Mouse (Mus musculus): ENCODE measurements at regions not wholly inside any gene's neighbourhood (a gene's known extent, or its start where the extent isn't known, plus 50 kb on each side); places are given as distances from the start of the nearest gene placed in this dataset.

GRCm38 (mm10) chr4:9046436-9046835 lies 807.6 kb upstream of the Car8 start:
- in situ Hi-C loops (cut with MboI; ENCODE audit: low sequenced_read_pairs) = no loop called here

- in situ Hi-C loops (cut with MboI; ENCODE audit: low sequenced_read_pairs) = no loop called here
Observed at GRCm38 (mm10) chr4:9046030-9046429, 807.2 kb upstream of the Car8 start.

DNA sequence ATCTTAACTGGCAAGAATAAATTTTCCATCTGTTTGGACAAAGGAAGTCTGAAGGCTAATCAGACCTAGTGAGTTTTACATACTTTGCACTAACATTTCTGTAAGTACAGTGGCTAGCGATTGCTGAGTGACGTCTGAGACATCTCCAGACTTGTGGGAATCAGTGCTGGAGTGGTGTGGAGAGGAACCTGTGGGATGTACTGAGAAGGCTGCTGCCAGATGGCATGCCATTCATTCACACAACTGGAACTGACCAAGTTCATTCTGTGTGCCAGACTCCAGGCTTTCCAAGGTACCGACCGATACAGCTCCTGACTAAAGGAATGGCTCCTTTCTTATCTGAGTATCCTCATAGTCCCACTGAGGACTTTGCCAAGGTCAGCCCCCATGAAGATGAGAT lies 797.2 kb upstream of the Car8 start:
- in situ Hi-C loops (cut with MboI; ENCODE audit: low sequenced_read_pairs) = no loop called here

DNA sequence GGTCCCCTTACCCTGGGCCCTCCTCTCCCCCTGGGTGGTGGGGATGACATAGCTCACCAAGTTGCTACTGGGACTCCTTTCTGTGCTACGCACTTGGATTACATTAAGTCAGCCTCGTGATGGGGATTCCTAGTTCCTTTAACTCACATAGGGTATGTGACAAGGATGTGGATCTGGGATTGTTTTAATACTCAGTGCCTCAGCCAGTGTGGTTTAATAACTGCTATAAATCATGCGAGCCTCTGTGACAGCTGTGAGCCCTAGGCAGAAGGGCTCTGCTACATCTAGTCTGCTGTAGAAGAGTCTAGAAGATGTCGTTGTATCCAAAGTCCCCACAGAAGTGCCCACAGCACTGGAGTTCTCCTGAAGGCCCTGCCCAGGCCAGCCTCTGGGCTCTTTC lies 796.5 kb upstream of the Car8 start:
- in situ Hi-C loops (cut with MboI; ENCODE audit: low sequenced_read_pairs) = no loop called here

GRCm38 (mm10) chr4:9034280-9034679 lies 795.4 kb upstream of the Car8 start:
- in situ Hi-C loops (cut with MboI; ENCODE audit: low sequenced_read_pairs) = no loop called here

DNA sequence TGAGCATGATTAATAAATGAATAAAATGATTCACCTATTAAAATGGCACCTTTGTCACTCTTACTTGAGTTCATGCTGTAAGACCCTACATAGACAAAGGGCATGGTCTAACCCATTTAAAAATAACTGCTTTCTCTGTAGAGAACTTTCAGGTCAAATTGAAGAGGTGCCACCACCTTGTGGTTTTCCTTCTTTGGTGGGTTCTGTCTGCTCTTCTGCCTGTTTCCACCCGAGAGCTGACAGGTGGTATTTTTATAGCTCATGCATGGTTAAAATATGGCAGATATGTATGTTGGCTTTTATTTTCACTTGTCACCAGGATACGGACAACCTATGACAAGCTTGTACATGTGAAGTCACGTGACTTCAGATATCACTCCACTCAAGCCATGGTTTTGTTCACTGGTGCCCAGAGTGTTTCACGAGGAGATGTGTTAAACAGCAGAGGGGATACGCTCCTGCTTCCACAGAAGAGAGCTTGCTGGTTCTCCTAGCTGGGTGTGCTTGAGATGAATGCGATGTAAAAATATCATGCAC lies 794.3 kb upstream of the Car8 start:
- in situ Hi-C loops (cut with MboI; ENCODE audit: low sequenced_read_pairs) = no loop called here

GRCm38 (mm10) chr4:9031634-9032033 lies 792.8 kb upstream of the Car8 start:
- in situ Hi-C loops (cut with MboI; ENCODE audit: low sequenced_read_pairs) = no loop called here

DNA sequence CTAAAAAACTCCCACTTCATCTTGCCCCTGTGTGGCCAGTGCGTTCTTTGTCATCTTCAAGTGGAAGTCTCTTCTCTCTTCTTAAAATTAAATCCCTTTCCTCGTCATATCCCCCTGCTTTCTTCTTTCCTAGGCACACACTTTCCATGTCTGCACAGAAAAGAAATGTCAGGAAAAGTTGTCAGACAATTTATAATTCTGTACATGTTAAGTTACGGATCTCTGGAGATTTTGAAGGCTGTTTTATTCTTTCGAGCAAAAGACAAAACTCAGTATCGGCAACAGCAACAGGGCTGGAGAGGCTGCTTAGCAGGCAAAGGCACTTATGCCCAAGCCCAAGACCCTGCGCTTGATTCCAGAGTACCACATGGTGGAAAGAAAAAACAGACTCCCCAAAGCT lies 790.1 kb upstream of the Car8 start:
- in situ Hi-C loops (cut with MboI; ENCODE audit: low sequenced_read_pairs) = no loop called here

DNA sequence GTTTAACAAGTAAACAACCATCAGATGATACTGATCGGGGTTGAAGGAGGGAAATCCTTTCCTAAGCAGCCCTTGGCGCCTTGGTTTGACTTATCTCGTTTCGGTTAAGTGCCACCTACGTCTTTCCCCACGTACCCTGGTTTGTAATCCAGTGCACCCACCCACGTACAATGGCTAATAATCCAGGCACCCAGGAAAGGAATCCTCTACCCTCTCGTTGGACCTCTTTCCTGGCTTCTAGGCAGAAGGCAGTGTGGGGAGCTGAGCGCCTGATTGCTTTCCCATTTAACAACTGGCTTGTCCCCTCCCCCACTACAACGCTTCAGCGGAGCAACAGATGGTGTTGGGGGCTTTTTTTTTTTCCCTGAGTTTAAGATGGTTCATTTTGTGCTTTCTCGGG lies 789.6 kb upstream of the Car8 start:
- in situ Hi-C loops (cut with MboI; ENCODE audit: low sequenced_read_pairs) = no loop called here

GRCm38 (mm10) chr4:9027798-9028404 lies 789.1 kb upstream of the Car8 start:
- in situ Hi-C loops (cut with MboI; ENCODE audit: low sequenced_read_pairs) = no loop called here

DNA sequence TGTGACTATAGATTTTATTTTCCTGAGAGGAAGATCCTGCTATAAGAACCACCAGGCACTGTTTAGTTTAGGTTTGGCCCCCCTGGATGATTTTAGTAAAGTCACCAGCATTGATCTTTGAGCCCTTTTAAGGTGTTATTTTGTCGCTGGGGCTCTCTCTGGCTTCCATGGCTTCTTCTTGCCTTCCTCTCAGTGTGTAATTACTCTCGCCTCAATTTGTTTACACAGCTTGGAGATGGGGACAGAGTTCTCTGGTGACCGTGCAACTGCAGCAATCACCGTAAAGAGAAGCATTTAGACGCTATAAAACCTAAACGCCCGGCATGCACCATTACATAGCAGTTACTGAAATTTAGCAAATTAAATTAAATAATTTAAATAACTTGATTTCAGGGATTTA lies 788.5 kb upstream of the Car8 start:
- in situ Hi-C loops (cut with MboI; ENCODE audit: low sequenced_read_pairs) = no loop called here

DNA sequence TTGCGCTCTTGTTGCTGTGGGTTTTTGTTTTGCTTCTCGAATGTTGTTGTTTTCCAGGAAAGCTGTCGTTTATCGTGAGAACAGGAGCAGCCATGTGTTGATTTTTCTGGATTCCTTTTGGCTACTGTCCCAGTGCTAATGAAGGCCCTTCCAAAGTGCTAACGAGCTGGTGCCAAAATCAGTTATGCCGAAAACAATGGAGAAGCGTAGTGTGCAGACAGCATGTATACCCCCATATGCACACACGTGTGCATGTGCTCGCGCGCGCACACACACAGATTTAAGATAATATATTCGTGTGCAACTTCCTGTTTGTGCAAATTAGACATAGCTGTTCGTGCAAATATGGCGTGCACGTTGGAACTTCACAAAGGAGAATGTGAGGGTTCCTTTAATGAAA lies 788.0 kb upstream of the Car8 start:
- in situ Hi-C loops (cut with MboI; ENCODE audit: low sequenced_read_pairs) = no loop called here

DNA sequence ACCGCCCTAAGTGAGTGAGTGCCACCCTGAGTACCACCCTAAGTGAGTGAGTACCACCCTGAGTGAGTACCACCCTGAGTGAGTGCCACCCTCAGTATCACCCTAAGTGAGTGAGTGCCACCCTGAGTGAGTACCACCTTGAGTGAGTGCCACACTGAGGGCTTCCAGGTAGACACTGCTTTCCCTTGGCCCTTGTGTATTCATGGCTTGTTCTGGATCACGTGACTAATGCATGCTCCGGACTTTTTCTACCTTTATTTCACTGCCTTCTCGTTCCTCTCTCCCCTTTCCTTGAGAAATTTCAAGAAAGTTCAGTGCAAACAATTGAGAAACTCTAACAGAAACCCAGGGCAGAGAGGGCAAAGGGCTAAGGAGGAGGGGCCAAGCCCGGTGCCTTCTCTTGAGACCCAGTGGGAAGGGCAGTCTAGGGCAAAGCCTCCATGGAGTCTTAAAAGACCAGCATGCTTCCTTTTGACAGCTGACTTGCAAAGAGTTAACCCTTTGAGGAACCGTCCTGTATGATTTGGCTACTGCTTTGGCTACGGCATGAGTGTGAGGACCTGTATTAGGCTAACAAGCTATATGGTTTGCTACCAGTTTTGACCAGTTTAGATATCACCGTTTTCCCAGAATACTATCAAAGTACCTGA lies 787.1 kb upstream of the Car8 start:
- in situ Hi-C loops (cut with MboI; ENCODE audit: low sequenced_read_pairs) = no loop called here

- in situ Hi-C loops (cut with MboI; ENCODE audit: low sequenced_read_pairs) = no loop called here
Observed at GRCm38 (mm10) chr4:9024216-9024925, 785.5 kb upstream of the Car8 start.

GRCm38 (mm10) chr4:9019241-9020110 lies 780.6 kb upstream of the Car8 start:
- in situ Hi-C loops (cut with MboI; ENCODE audit: low sequenced_read_pairs) = no loop called here

DNA sequence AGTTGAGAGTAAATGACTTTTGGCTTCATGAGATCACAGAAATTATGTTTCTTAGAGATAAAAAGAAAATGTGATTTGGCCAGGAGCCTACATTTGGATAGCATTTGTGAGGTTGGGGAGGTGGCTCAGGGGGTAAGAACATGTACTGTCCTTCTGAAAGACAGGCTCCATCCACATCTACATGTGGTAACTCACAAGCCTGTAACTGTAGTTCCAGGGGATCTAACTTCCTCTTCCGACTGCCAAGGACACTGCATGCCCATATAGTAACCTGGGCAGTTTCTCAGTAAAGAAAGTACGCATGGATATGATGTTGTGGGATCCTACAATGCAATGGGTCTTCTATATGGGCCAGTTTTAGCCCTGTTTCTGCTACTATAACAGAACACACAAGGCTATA lies 779.4 kb upstream of the Car8 start:
- in situ Hi-C loops (cut with MboI; ENCODE audit: low sequenced_read_pairs) = no loop called here

DNA sequence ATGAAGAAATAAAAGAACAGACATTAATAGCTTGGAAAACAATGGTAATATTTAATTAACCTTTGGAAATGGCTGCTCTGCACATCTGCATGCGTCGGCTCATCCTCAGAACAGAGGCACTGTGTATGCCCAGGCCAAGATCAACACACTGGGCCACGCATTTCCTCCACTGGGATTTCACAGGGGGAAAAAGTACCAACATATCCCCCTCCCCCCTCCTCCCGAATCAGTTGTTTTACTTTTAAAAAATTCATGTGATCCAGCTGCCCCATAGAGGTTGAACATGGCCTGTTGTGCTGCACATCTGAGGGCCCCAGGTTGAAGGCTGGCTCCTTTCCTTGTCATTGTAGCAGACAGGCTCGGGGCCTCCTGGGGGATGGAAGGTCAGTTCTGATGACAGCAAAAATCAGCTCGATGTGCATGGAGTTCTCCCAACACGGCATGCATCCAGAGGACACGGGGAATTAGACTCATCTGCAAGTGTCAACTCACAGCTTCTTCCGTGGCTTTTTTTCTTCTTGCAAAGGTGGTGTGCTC lies 777.7 kb upstream of the Car8 start:
- in situ Hi-C loops (cut with MboI; ENCODE audit: low sequenced_read_pairs) = no loop called here

DNA sequence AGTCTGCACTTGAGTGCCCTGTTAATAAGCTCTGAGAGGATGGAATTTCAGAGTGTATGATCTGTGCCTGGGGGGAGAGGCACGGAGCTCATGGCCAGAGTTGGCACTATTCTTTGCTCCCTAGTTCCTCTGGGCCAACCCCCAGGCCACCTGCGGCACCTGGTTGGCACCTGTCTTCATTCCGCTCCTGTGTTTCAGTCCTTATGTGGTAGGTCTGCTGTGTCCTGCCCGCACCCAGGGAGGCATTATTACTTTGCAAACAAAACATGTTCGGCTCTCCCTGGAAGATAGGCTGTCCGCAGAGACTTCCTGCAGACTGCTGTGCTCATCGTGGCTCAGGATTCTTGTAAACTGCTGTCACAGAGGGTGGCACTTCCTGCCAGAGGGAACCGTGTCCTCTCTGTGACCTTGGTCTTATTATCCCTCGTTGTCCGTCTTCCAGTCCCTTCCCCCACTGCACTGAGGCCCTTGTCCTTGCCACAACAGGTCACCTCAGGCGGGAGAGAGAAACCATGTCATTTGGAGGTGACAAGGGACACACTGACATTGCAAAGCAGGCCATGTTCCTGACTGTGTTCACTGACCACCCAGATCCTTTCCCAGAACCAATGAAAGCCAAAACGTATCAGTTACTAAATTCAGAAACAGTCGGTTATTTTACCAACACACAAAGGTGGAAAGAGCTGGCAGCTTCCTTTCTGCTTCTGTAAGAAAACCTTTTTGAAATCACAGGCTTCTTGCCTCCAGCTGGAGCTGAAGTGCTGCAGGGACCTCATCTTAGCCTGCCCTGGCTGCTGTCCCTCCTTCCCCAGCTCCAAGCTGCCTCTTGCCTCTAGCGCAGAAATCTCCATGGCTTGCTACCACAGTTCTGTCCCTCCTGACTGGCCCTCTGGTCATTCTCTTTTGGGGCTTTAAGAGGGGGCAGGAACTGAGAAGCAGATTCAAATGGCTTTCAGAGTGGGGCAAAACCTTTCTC lies 777.0 kb upstream of the Car8 start:
- in situ Hi-C loops (cut with MboI; ENCODE audit: low sequenced_read_pairs) = no loop called here

- in situ Hi-C loops (cut with MboI; ENCODE audit: low sequenced_read_pairs) = no loop called here
Observed at GRCm38 (mm10) chr4:9014986-9015385, 776.1 kb upstream of the Car8 start.

GRCm38 (mm10) chr4:9012787-9013186 lies 773.9 kb upstream of the Car8 start:
- in situ Hi-C loops (cut with MboI; ENCODE audit: low sequenced_read_pairs) = no loop called here

All from CH12F3 (cell line).